Mouse (Mus musculus): ENCODE data around the gene Srek1ip1. TPM values are rescaled to one million over a fixed set of nuclear protein-coding genes. Genes with fewer than 3 reads are reported as not detected.

Gene Srek1ip1
- polyA plus RNA-seq, 1 experiment from 2014 or later: 23.8 TPM

GRCm38 (mm10) chr13:104816270-104816634 is 24.0 kb downstream of the Srek1ip1 start:
- 8% methylated on average over 8 of the region's 8 CpGs for WGBS
- Histone ChIP-seq H3K4me1 (peaks cover 19% of the 10 kb centered on the region), H3K9me3 (no peaks in the 10 kb centered on the region), H3K4me2 (peak overlapping the region; percentile 67), H3K27me3 (no peaks in the 10 kb centered on the region), H3K27ac (0 out of 2 replicates have a peak overlapping the region, but pooled peaks have one; percentile 66), H3K4me3 (replicated peaks) (peak overlapping the region; percentile 74), H3K36me3 (replicated peaks) (no peaks in the 10 kb centered on the region), H3K9ac (peak overlapping the region; percentile 78)
- no peak for ATAC-seq (ENCODE audit: low FRiP score)

- Histone ChIP-seq H3K4me3 (replicated peaks) (peak within 1 kb of the TSS; percentile 74), H3K4me2 (peak within 1 kb of the TSS; percentile 67), H3K9ac (peak within 1 kb of the TSS; percentile 78), H3K27ac (peak within 1 kb of the TSS; percentile 66), H3K9me3 (no peaks in the 10 kb centered on the region), H3K36me3 (replicated peaks) (no peaks in the 10 kb centered on the region), H3K27me3 (no peaks in the 10 kb centered on the region), H3K4me1 (peaks cover 19% of the 10 kb centered on the region)
- peak; percentile 97 for ATAC-seq (ENCODE audit: low FRiP score)
- WGBS: 1% methylated on average over 50 of the region's 50 CpGs
Observed at GRCm38 (mm10) chr13:104816635-104817571, 24.6 kb downstream of the Srek1ip1 start, which contains the start of gene Cwc27. Gene Cwc27, minus strand, starts transcription at chr13:104817142.

- peak overlapping the region; percentile 74 for H3K4me3 ChIP-seq (replicated peaks)
- H3K9me3 ChIP-seq: no peaks in the 10 kb centered on the region
- no peak for ATAC-seq (ENCODE audit: low FRiP score)
- H3K9ac ChIP-seq: peak overlapping the region; percentile 78
- no peak overlapping the region for H3K27ac ChIP-seq
- peak overlapping the region; percentile 67 for H3K4me2 ChIP-seq
- H3K4me1 ChIP-seq: peaks cover 24% of the 10 kb centered on the region
- WGBS: 54% methylated on average over 12 of the region's 12 CpGs
- H3K27me3 ChIP-seq: no peaks in the 10 kb centered on the region
- H3K36me3 ChIP-seq (replicated peaks): no peaks in the 10 kb centered on the region
Observed at GRCm38 (mm10) chr13:104817696-104818095, 25.4 kb downstream of the Srek1ip1 start.

GRCm38 (mm10) chr13:104821192-104821591 is 28.9 kb downstream of the Srek1ip1 start:
- Histone ChIP-seq H3K4me1 (peaks cover 20% of the 10 kb centered on the region), H3K4me3 (replicated peaks) (no peak overlapping the region), H3K4me2 (no peak overlapping the region), H3K36me3 (replicated peaks) (no peaks in the 10 kb centered on the region), H3K9me3 (no peaks in the 10 kb centered on the region), H3K9ac (no peak overlapping the region), H3K27me3 (no peaks in the 10 kb centered on the region), H3K27ac (no peak overlapping the region)
- ATAC-seq (ENCODE audit: low FRiP score): no peak

GRCm38 (mm10) chr13:104821908-104822307 is 29.6 kb downstream of the Srek1ip1 start:
- H3K9me3 ChIP-seq: no peaks in the 10 kb centered on the region
- H3K27me3 ChIP-seq: no peaks in the 10 kb centered on the region
- H3K36me3 ChIP-seq (replicated peaks): peaks cover under 1% of the 10 kb centered on the region; the same call in 1 of the 2 replicates
- no peak overlapping the region for H3K4me3 ChIP-seq (replicated peaks)
- H3K4me2 ChIP-seq: no peak overlapping the region
- ATAC-seq (ENCODE audit: low FRiP score): no peak
- H3K9ac ChIP-seq: no peak overlapping the region
- 84% methylated on average over 1 of the region's 1 CpGs for WGBS
- H3K4me1 ChIP-seq: peaks cover 19% of the 10 kb centered on the region
- H3K27ac ChIP-seq: no peak overlapping the region

- no peaks in the 10 kb centered on the region for H3K27me3 ChIP-seq
- 37% methylated on average over 8 of the region's 8 CpGs for WGBS
- no peak overlapping the region for H3K27ac ChIP-seq
- no peak overlapping the region for H3K4me3 ChIP-seq (replicated peaks)
- H3K4me1 ChIP-seq: peaks cover 18% of the 10 kb centered on the region
- H3K36me3 ChIP-seq (replicated peaks): peaks cover 6% of the 10 kb centered on the region
- H3K4me2 ChIP-seq: 0 out of 2 replicates have a peak overlapping the region, but pooled peaks have one; percentile 2
- no peak overlapping the region for H3K9ac ChIP-seq
- ATAC-seq (ENCODE audit: low FRiP score): 0 out of 2 replicates have a peak, but pooled peaks have one; percentile 18
- no peaks in the 10 kb centered on the region for H3K9me3 ChIP-seq
Observed at GRCm38 (mm10) chr13:104822411-104822838, 30.1 kb downstream of the Srek1ip1 start.

GRCm38 (mm10) chr13:104825470-104825869 is 33.2 kb downstream of the Srek1ip1 start:
- WGBS: 81% methylated on average over 2 of the region's 2 CpGs
- H3K27me3 ChIP-seq: no peaks in the 10 kb centered on the region
- no peak overlapping the region for H3K27ac ChIP-seq
- no peak overlapping the region for H3K9ac ChIP-seq
- H3K36me3 ChIP-seq (replicated peaks): peaks cover 29% of the 10 kb centered on the region
- H3K9me3 ChIP-seq: no peaks in the 10 kb centered on the region
- no peak for ATAC-seq (ENCODE audit: low FRiP score)
- H3K4me2 ChIP-seq: no peak overlapping the region
- peaks cover 5% of the 10 kb centered on the region for H3K4me1 ChIP-seq
- H3K4me3 ChIP-seq (replicated peaks): no peak overlapping the region

GRCm38 (mm10) chr13:104832811-104833210 is 40.5 kb downstream of the Srek1ip1 start:
- Histone ChIP-seq H3K4me2 (no peak overlapping the region), H3K4me3 (replicated peaks) (no peak overlapping the region), H3K9me3 (no peaks in the 10 kb centered on the region), H3K4me1 (no peaks in the 10 kb centered on the region), H3K9ac (no peak overlapping the region), H3K27me3 (no peaks in the 10 kb centered on the region), H3K36me3 (replicated peaks) (peaks cover 64% of the 10 kb centered on the region), H3K27ac (no peak overlapping the region)
- no peak for ATAC-seq (ENCODE audit: low FRiP score)
- 94% methylated on average over 13 of the region's 13 CpGs for WGBS

GRCm38 (mm10) chr13:104837628-104838027 is 45.3 kb downstream of the Srek1ip1 start:
- no peak overlapping the region for H3K4me3 ChIP-seq (replicated peaks)
- no peaks in the 10 kb centered on the region for H3K4me1 ChIP-seq
- no peak overlapping the region for H3K27ac ChIP-seq
- no peak for ATAC-seq (ENCODE audit: low FRiP score)
- no peaks in the 10 kb centered on the region for H3K27me3 ChIP-seq
- H3K9me3 ChIP-seq: no peaks in the 10 kb centered on the region
- WGBS: 80% methylated on average over 7 of the region's 7 CpGs
- H3K4me2 ChIP-seq: no peak overlapping the region
- H3K36me3 ChIP-seq (replicated peaks): peaks cover 36% of the 10 kb centered on the region
- H3K9ac ChIP-seq: no peak overlapping the region

- no peak overlapping the region for H3K4me3 ChIP-seq (replicated peaks)
- H3K4me1 ChIP-seq: no peaks in the 10 kb centered on the region
- H3K4me2 ChIP-seq: no peak overlapping the region
- no peak for ATAC-seq (ENCODE audit: low FRiP score)
- no peak overlapping the region for H3K9ac ChIP-seq
- H3K27me3 ChIP-seq: no peaks in the 10 kb centered on the region
- WGBS: 78% methylated on average over 4 of the region's 4 CpGs
- no peak overlapping the region for H3K27ac ChIP-seq
- no peaks in the 10 kb centered on the region for H3K9me3 ChIP-seq
- peaks cover 12% of the 10 kb centered on the region for H3K36me3 ChIP-seq (replicated peaks)
Observed at GRCm38 (mm10) chr13:104841937-104842336, 49.7 kb downstream of the Srek1ip1 start.

- 82% methylated on average over 8 of the region's 13 CpGs for WGBS
- H3K27me3 ChIP-seq: no peaks in the 10 kb centered on the region
- no peaks in the 10 kb centered on the region for H3K4me1 ChIP-seq
- no peaks in the 10 kb centered on the region for H3K9me3 ChIP-seq
- no peak overlapping the region for H3K4me2 ChIP-seq
- no peak overlapping the region for H3K9ac ChIP-seq
- 0 out of 2 replicates have a peak, but pooled peaks cover 4% of the 10 kb centered on the region for H3K36me3 ChIP-seq (replicated peaks)
- ATAC-seq (ENCODE audit: low FRiP score): no peak
- H3K4me3 ChIP-seq (replicated peaks): no peak overlapping the region
- H3K27ac ChIP-seq: no peak overlapping the region
Observed at GRCm38 (mm10) chr13:104843295-104844089, 51.2 kb downstream of the Srek1ip1 start.

- 88% methylated on average over 2 of the region's 2 CpGs for WGBS
- no peak for ATAC-seq (ENCODE audit: low FRiP score)
- H3K27ac ChIP-seq: no peak overlapping the region
- H3K4me2 ChIP-seq: no peak overlapping the region
- no peak overlapping the region for H3K4me3 ChIP-seq (replicated peaks)
- no peaks in the 10 kb centered on the region for H3K9me3 ChIP-seq
- no peaks in the 10 kb centered on the region for H3K4me1 ChIP-seq
- H3K9ac ChIP-seq: no peak overlapping the region
- no peaks in the 10 kb centered on the region for H3K27me3 ChIP-seq
- H3K36me3 ChIP-seq (replicated peaks): no peaks in the 10 kb centered on the region
Observed at GRCm38 (mm10) chr13:104853645-104854044, 61.4 kb downstream of the Srek1ip1 start.

Measured in forebrain, embryonic 12.5 days (tissue).